Mouse (Mus musculus) MEL (cell line): Measurements from ENCODE around the gene Sec24a.

ENCODE experiments used
- CTCF ChIP-seq, 3 experiments: IDR thresholded peaks in 2 of 3; conservative IDR thresholded peaks in 1 of 3; 2 replicates each; pipeline ENCODE4 v1.5.1; 2011 to 2012; ENCODE audit warnings: low read length in 3 of 3, low read depth in 2 of 3, mild to moderate bottlenecking in 2 of 3, improper control_type of control experiment in 1 of 3, inconsistent platforms in 1 of 3, mixed read lengths in 1 of 3, moderate library complexity in 1 of 3; ENCODE audit not compliant: control insufficient read depth in 1 of 3, insufficient read depth in 1 of 3, poor library complexity in 1 of 3, severe bottlenecking in 1 of 3
- E2F4 ChIP-seq: IDR thresholded peaks from 2 replicates; pipeline ENCODE4 v1.6.1; 2011; ENCODE audit warnings: low read depth, low read length, improper control_type of control experiment, borderline replicate concordance
- EP300 ChIP-seq, 2 experiments: IDR thresholded peaks; 2 replicates each; pipeline ENCODE4 v1.6.1; 2011; ENCODE audit warnings: improper control_type of control experiment in 2 of 2, low read length in 2 of 2, low read depth in 1 of 2, mild to moderate bottlenecking in 1 of 2
- MAX ChIP-seq: IDR thresholded peaks from 2 replicates; pipeline ENCODE4 v1.6.1; 2011; ENCODE audit warnings: low read length, improper control_type of control experiment
- MAZ ChIP-seq: IDR thresholded peaks from 2 replicates; pipeline ENCODE4 v1.6.1; 2012; ENCODE audit warnings: low read depth, mild to moderate bottlenecking, inconsistent platforms, low read length, improper control_type of control experiment
- MXI1 ChIP-seq: IDR thresholded peaks from 2 replicates; pipeline ENCODE4 v1.6.1; 2011; ENCODE audit warnings: mild to moderate bottlenecking, low read depth, low read length, improper control_type of control experiment
- NELFE ChIP-seq: IDR thresholded peaks from 2 replicates; pipeline ENCODE4 v1.6.1; 2011; ENCODE audit warnings: low read depth, low read length, improper control_type of control experiment
- POLR2A ChIP-seq, 2 experiments: IDR thresholded peaks; 2 replicates each; pipeline ENCODE4 v1.6.1; 2011 to 2012; ENCODE audit warnings: low read length in 2 of 2, mild to moderate bottlenecking in 2 of 2, control low read depth in 1 of 2, improper control_type of control experiment in 1 of 2, low read depth in 1 of 2, moderate library complexity in 1 of 2; ENCODE audit not compliant: control insufficient read depth in 1 of 2, insufficient read depth in 1 of 2, poor library complexity in 1 of 2
- RAD21 ChIP-seq: IDR thresholded peaks from 2 replicates; pipeline ENCODE4 v1.6.1; 2011; ENCODE audit warnings: mild to moderate bottlenecking, low read depth, low read length, improper control_type of control experiment
- USF1 ChIP-seq: IDR thresholded peaks from 2 replicates; pipeline ENCODE4 v1.6.1; 2014; ENCODE audit warnings: low read depth, mild to moderate bottlenecking, inconsistent platforms, low read length, improper control_type of control experiment, moderate library complexity
- ZC3H11A ChIP-seq: IDR thresholded peaks from 2 replicates; pipeline ENCODE4 v1.6.1; 2012; ENCODE audit warnings: low read depth, mild to moderate bottlenecking, inconsistent platforms, low read length, improper control_type of control experiment
- ZKSCAN1 ChIP-seq: IDR thresholded peaks from 2 replicates; pipeline ENCODE4 v1.6.1; 2012; ENCODE audit warnings: low read depth, mild to moderate bottlenecking, inconsistent platforms, low read length, improper control_type of control experiment, moderate library complexity

- TF ChIP-seq POLR2A (IDR thresholded peaks at IDR 0.05; ENCODE audit: control insufficient read depth in 1 of 2, insufficient read depth in 1 of 2, low read depth in 1 of 2, low read length in 2 of 2, poor library complexity in 1 of 2) (no peak), ZKSCAN1 (no peak), CTCF (IDR thresholded peaks at IDR 0.05 in 2 of 3, conservative IDR thresholded peaks at IDR 0.05 in 1 of 3; ENCODE audit: control insufficient read depth in 1 of 3, insufficient read depth in 1 of 3, low read depth in 2 of 3, low read length in 3 of 3, poor library complexity in 1 of 3, severe bottlenecking in 1 of 3) (no peak), RAD21 (no peak), MAX (no peak), MXI1 (no peak), EP300 (IDR thresholded peaks at IDR 0.05; ENCODE audit: low read depth in 1 of 2, low read length in 2 of 2) (no peak), NELFE (no peak), E2F4 (no peak), ZC3H11A (no peak), USF1 (no peak), MAZ (no peak)
Measured at GRCm38 (mm10) chr11:51643761-51644160, 119.7 kb downstream of the Sec24a start.
